Mouse (Mus musculus): Measurements from ENCODE around the gene Cdipt. TPM values are rescaled to one million over a fixed set of nuclear protein-coding genes. Genes with fewer than 3 reads are reported as not detected.

Cdipt gene
- polyA plus RNA-seq, 1 experiment from 2014 or later = 92.4 TPM

GRCm38 (mm10) chr7:126981601-126982000 lies 5.9 kb downstream of the Cdipt start:
- H3K4me3 ChIP-seq (ENCODE audit: low read depth, low read length) = no peak overlapping the region
- 82% methylated on average over 2 of the region's 2 CpGs for WGBS
- H3K4me1 ChIP-seq (ENCODE audit: control insufficient read depth, insufficient read depth, low read length) = peaks cover 3% of the 10 kb centered on the region; the same call in 1 of the 2 replicates
- H3K27me3 ChIP-seq (replicated peaks; ENCODE audit: control insufficient read depth, insufficient read depth, low read length) = no peaks in the 10 kb centered on the region
- peaks cover 28% of the 10 kb centered on the region for H3K36me3 ChIP-seq (ENCODE audit: control insufficient read depth, insufficient read depth, low read length)
- H3K4me2 ChIP-seq (ENCODE audit: low read length) = no peak overlapping the region
- no peak overlapping the region for H3K9ac ChIP-seq (ENCODE audit: low read length)
- ATAC-seq (no peak), DNase-seq (ENCODE audit: low spot score) (no peak)
- H3K27ac ChIP-seq (ENCODE audit: low read depth, low read length) = no peak overlapping the region
- no peaks in the 10 kb centered on the region for H3K9me3 ChIP-seq (replicated peaks; ENCODE audit: control insufficient read depth, low read length)

- Histone ChIP-seq H3K27me3 (replicated peaks; ENCODE audit: control insufficient read depth, insufficient read depth, low read length) (no peaks in the 10 kb centered on the region), H3K4me2 (ENCODE audit: low read length) (no peak overlapping the region), H3K27ac (ENCODE audit: low read depth, low read length) (no peak overlapping the region), H3K36me3 (ENCODE audit: control insufficient read depth, insufficient read depth, low read length) (peaks cover 28% of the 10 kb centered on the region), H3K9ac (ENCODE audit: low read length) (no peak overlapping the region), H3K4me1 (ENCODE audit: control insufficient read depth, insufficient read depth, low read length) (peaks cover 2% of the 10 kb centered on the region; the same call in 1 of the 2 replicates), H3K4me3 (ENCODE audit: low read depth, low read length) (no peak overlapping the region), H3K9me3 (replicated peaks; ENCODE audit: control insufficient read depth, low read length) (no peaks in the 10 kb centered on the region)
- WGBS = 93% methylated on average over 4 of the region's 4 CpGs
- ATAC-seq (no peak), DNase-seq (ENCODE audit: low spot score) (no peak)
Observed at GRCm38 (mm10) chr7:126982054-126982453, 6.3 kb downstream of the Cdipt start.

- WGBS = 88% methylated on average over 7 of the region's 7 CpGs
- Histone ChIP-seq H3K4me3 (ENCODE audit: low read depth, low read length) (no peak overlapping the region), H3K4me1 (ENCODE audit: control insufficient read depth, insufficient read depth, low read length) (no peaks in the 10 kb centered on the region), H3K36me3 (ENCODE audit: control insufficient read depth, insufficient read depth, low read length) (peaks cover 25% of the 10 kb centered on the region), H3K4me2 (ENCODE audit: low read length) (no peak overlapping the region), H3K27ac (ENCODE audit: low read depth, low read length) (no peak overlapping the region), H3K27me3 (replicated peaks; ENCODE audit: control insufficient read depth, insufficient read depth, low read length) (no peaks in the 10 kb centered on the region), H3K9ac (ENCODE audit: low read length) (no peak overlapping the region), H3K9me3 (replicated peaks; ENCODE audit: control insufficient read depth, low read length) (no peaks in the 10 kb centered on the region)
- ATAC-seq (no peak), DNase-seq (ENCODE audit: low spot score) (no peak)
Observed at GRCm38 (mm10) chr7:126983113-126983512, 7.4 kb downstream of the Cdipt start.

- Histone ChIP-seq H3K36me3 (ENCODE audit: control insufficient read depth, insufficient read depth, low read length) (peaks cover 8% of the 10 kb centered on the region), H3K9ac (ENCODE audit: low read length) (no peak overlapping the region), H3K4me3 (ENCODE audit: low read depth, low read length) (no peak overlapping the region), H3K4me1 (ENCODE audit: control insufficient read depth, insufficient read depth, low read length) (no peaks in the 10 kb centered on the region), H3K27ac (ENCODE audit: low read depth, low read length) (no peak overlapping the region), H3K9me3 (replicated peaks; ENCODE audit: control insufficient read depth, low read length) (no peaks in the 10 kb centered on the region), H3K27me3 (replicated peaks; ENCODE audit: control insufficient read depth, insufficient read depth, low read length) (no peaks in the 10 kb centered on the region), H3K4me2 (ENCODE audit: low read length) (no peak overlapping the region)
- 66% methylated on average over 10 of the region's 10 CpGs for WGBS
- no peak for ATAC-seq
- DNase-seq (ENCODE audit: low spot score) = no peak
Observed at GRCm38 (mm10) chr7:126984667-126985444, 9.1 kb downstream of the Cdipt start.

GRCm38 (mm10) chr7:126986319-126986718 lies 10.6 kb downstream of the Cdipt start:
- ATAC-seq (no peak), DNase-seq (ENCODE audit: low spot score) (peak; percentile 13)
- 42% methylated on average over 9 of the region's 9 CpGs for WGBS
- Histone ChIP-seq H3K27ac (ENCODE audit: low read depth, low read length) (no peak overlapping the region), H3K4me1 (ENCODE audit: control insufficient read depth, insufficient read depth, low read length) (no peaks in the 10 kb centered on the region), H3K4me2 (ENCODE audit: low read length) (no peak overlapping the region), H3K36me3 (ENCODE audit: control insufficient read depth, insufficient read depth, low read length) (no peaks in the 10 kb centered on the region), H3K4me3 (ENCODE audit: low read depth, low read length) (no peak overlapping the region), H3K9ac (ENCODE audit: low read length) (no peak overlapping the region), H3K27me3 (replicated peaks; ENCODE audit: control insufficient read depth, insufficient read depth, low read length) (no peaks in the 10 kb centered on the region), H3K9me3 (replicated peaks; ENCODE audit: control insufficient read depth, low read length) (no peaks in the 10 kb centered on the region)

- 65% methylated on average over 8 of the region's 8 CpGs for WGBS
- DNase-seq (ENCODE audit: low spot score) = no peak
- H3K27me3 ChIP-seq (replicated peaks; ENCODE audit: control insufficient read depth, insufficient read depth, low read length) = no peaks in the 10 kb centered on the region
- no peaks in the 10 kb centered on the region for H3K36me3 ChIP-seq (ENCODE audit: control insufficient read depth, insufficient read depth, low read length)
- no peak for ATAC-seq
- no peak overlapping the region for H3K4me2 ChIP-seq (ENCODE audit: low read length)
- H3K4me1 ChIP-seq (ENCODE audit: control insufficient read depth, insufficient read depth, low read length) = no peaks in the 10 kb centered on the region
- H3K27ac ChIP-seq (ENCODE audit: low read depth, low read length) = no peak overlapping the region
- no peak overlapping the region for H3K4me3 ChIP-seq (ENCODE audit: low read depth, low read length)
- H3K9me3 ChIP-seq (replicated peaks; ENCODE audit: control insufficient read depth, low read length) = no peaks in the 10 kb centered on the region
- H3K9ac ChIP-seq (ENCODE audit: low read length) = no peak overlapping the region
Observed at GRCm38 (mm10) chr7:126988816-126989215, 13.1 kb downstream of the Cdipt start.

- no peaks in the 10 kb centered on the region for H3K9me3 ChIP-seq (replicated peaks; ENCODE audit: control insufficient read depth, low read length)
- no peaks in the 10 kb centered on the region for H3K27me3 ChIP-seq (replicated peaks; ENCODE audit: control insufficient read depth, insufficient read depth, low read length)
- no peak for DNase-seq (ENCODE audit: low spot score)
- 80% methylated on average over 4 of the region's 4 CpGs for WGBS
- H3K36me3 ChIP-seq (ENCODE audit: control insufficient read depth, insufficient read depth, low read length) = no peaks in the 10 kb centered on the region
- H3K4me3 ChIP-seq (ENCODE audit: low read depth, low read length) = no peak overlapping the region
- ATAC-seq = no peak
- no peak overlapping the region for H3K27ac ChIP-seq (ENCODE audit: low read depth, low read length)
- no peak overlapping the region for H3K4me2 ChIP-seq (ENCODE audit: low read length)
- no peak overlapping the region for H3K9ac ChIP-seq (ENCODE audit: low read length)
- H3K4me1 ChIP-seq (ENCODE audit: control insufficient read depth, insufficient read depth, low read length) = no peaks in the 10 kb centered on the region
Observed at GRCm38 (mm10) chr7:126996449-126996848, 20.7 kb downstream of the Cdipt start.

GRCm38 (mm10) chr7:126999568-126999967 lies 23.9 kb downstream of the Cdipt start:
- Histone ChIP-seq H3K4me1 (ENCODE audit: control insufficient read depth, insufficient read depth, low read length) (no peaks in the 10 kb centered on the region), H3K4me2 (ENCODE audit: low read length) (no peak overlapping the region), H3K4me3 (ENCODE audit: low read depth, low read length) (no peak overlapping the region), H3K27me3 (replicated peaks; ENCODE audit: control insufficient read depth, insufficient read depth, low read length) (no peaks in the 10 kb centered on the region), H3K9me3 (replicated peaks; ENCODE audit: control insufficient read depth, low read length) (no peaks in the 10 kb centered on the region), H3K36me3 (ENCODE audit: control insufficient read depth, insufficient read depth, low read length) (no peaks in the 10 kb centered on the region), H3K27ac (ENCODE audit: low read depth, low read length) (no peak overlapping the region), H3K9ac (ENCODE audit: low read length) (no peak overlapping the region)
- no peak for ATAC-seq
- no peak for DNase-seq (ENCODE audit: low spot score)
- WGBS = 89% methylated on average over 10 of the region's 10 CpGs

GRCm38 (mm10) chr7:127003620-127004019 lies 27.9 kb downstream of the Cdipt start:
- 91% methylated on average over 5 of the region's 5 CpGs for WGBS

More at GRCm38 (mm10) chr7:127003620-127004019, 27.9 kb downstream of the Cdipt start:
- H3K9ac ChIP-seq (ENCODE audit: low read length) = no peak overlapping the region
- H3K4me3 ChIP-seq (ENCODE audit: low read depth, low read length) = no peak overlapping the region
- no peak overlapping the region for H3K27ac ChIP-seq (ENCODE audit: low read depth, low read length)
- no peaks in the 10 kb centered on the region for H3K9me3 ChIP-seq (replicated peaks; ENCODE audit: control insufficient read depth, low read length)
- no peaks in the 10 kb centered on the region for H3K36me3 ChIP-seq (ENCODE audit: control insufficient read depth, insufficient read depth, low read length)
- ATAC-seq (no peak), DNase-seq (ENCODE audit: low spot score) (no peak)
- H3K4me2 ChIP-seq (ENCODE audit: low read length) = no peak overlapping the region
- H3K4me1 ChIP-seq (ENCODE audit: control insufficient read depth, insufficient read depth, low read length) = no peaks in the 10 kb centered on the region
- no peaks in the 10 kb centered on the region for H3K27me3 ChIP-seq (replicated peaks; ENCODE audit: control insufficient read depth, insufficient read depth, low read length)
